In the genomic region with DNA sequence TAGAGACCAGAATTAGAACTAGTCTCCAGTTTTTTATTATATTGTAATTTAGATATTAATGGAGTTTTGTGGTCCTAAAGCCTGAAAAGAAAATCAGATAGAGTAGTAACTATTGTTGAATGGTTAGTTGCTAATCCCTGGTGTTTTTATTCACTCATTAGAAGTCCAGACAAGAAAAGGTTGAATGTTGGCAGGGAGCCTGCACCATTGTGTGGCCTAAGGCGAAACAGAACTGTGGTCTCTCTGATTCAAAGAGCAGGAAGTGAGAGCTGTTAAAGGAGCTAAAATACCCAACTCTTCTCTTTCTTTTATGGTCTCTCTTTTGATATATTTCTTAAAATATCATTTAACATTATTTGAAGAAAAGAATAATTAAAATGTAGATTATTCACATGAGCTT, we compare ENCODE assay signal across 10 mouse cellular contexts. TPM values are rescaled to one million over a fixed set of nuclear protein-coding genes. Genes with fewer than 3 reads are reported as not detected.
DNase-seq lines count a peak whose midpoint lies in the region; ATAC-seq lines count a peak whose summit lies in the region.
"Had no signal": no experiment of that assay in that cellular context is flagged by ENCODE, and none has a peak within 500 bp of the region (broad histone marks: within the 10 kb centered on the region; RNA-seq: fewer than 3 reads in every experiment).

No protein-coding gene starts in this region.

- intact Hi-C loops in gastrocnemius, postnatal 14 days (cut with DNase I; ENCODE audit: low total_unique reads), result no loop called here

- H3K36me3 ChIP-seq in forebrain, embryonic 14.5 days (ENCODE audit: control insufficient read depth, insufficient read depth, low read length), result no peaks in the 10 kb centered on the region
- peaks cover 7% of the 10 kb centered on the region for H3K36me3 ChIP-seq in forebrain, embryonic 10.5 days (replicated peaks)
- H3K36me3 ChIP-seq: embryonic facial prominence, embryonic 15.5 days had no signal

- no peak overlapping the region for H3K27ac ChIP-seq in forebrain, embryonic 14.5 days (ENCODE audit: low read depth, low read length)
- H3K27ac ChIP-seq in forebrain, embryonic 10.5 days, result no peak overlapping the region
- H3K27ac ChIP-seq: embryonic facial prominence, embryonic 15.5 days had no signal

- no peak overlapping the region for H3K9ac ChIP-seq in forebrain, embryonic 14.5 days (ENCODE audit: low read length)
- H3K9ac ChIP-seq: embryonic facial prominence, embryonic 15.5 days had no signal

- no peaks in the 10 kb centered on the region for H3K9me3 ChIP-seq in forebrain, embryonic 14.5 days (replicated peaks; ENCODE audit: control insufficient read depth, low read length)
- H3K9me3 ChIP-seq in forebrain, embryonic 10.5 days, result no peaks in the 10 kb centered on the region
- H3K9me3 ChIP-seq: embryonic facial prominence, embryonic 15.5 days; G1E had no signal

- ATAC-seq in forebrain, embryonic 14.5 days, result peak; percentile 66

- DNase-seq in forebrain, embryonic 14.5 days (ENCODE audit: low spot score), result peak; percentile 85
- DNase-seq in forebrain, embryonic 10.5 days (ENCODE audit: extremely low spot score, low spot score), result no peak
- DNase-seq in MN1 (ENCODE audit: low spot score), result peak; percentile 7
- peak; percentile 23 for DNase-seq in gastrocnemius, postnatal 14 days
- peak; percentile 17 to 62 for DNase-seq in layer of hippocampus, postnatal 14 days (ENCODE audit: low spot score in 2 of 2)
- DNase-seq in ovary, adult 18-20 months (ENCODE audit: low spot score), result no peak
- no peak for DNase-seq in urinary bladder, postnatal 10 days (ENCODE audit: low spot score)
- no peak for DNase-seq in ovary, postnatal 10 days (ENCODE audit: low spot score)

- no peak overlapping the region for H3K4me2 ChIP-seq in forebrain, embryonic 14.5 days (ENCODE audit: low read length)
- H3K4me2 ChIP-seq: embryonic facial prominence, embryonic 15.5 days had no signal

- no peaks in the 10 kb centered on the region for H3K4me1 ChIP-seq in forebrain, embryonic 14.5 days (ENCODE audit: control insufficient read depth, insufficient read depth, low read length)
- H3K4me1 ChIP-seq in forebrain, embryonic 10.5 days, result peaks cover 4% of the 10 kb centered on the region
- H3K4me1 ChIP-seq: embryonic facial prominence, embryonic 15.5 days had no signal

- WGBS in forebrain, embryonic 14.5 days, result 11% methylated on average over 1 of the region's 1 CpGs
- 27% methylated on average over 1 of the region's 1 CpGs for WGBS in forebrain, embryonic 10.5 days

- no peak overlapping the region for H3K4me3 ChIP-seq in forebrain, embryonic 14.5 days (ENCODE audit: low read depth, low read length)
- no peak overlapping the region for H3K4me3 ChIP-seq in forebrain, embryonic 10.5 days
- H3K4me3 ChIP-seq: embryonic facial prominence, embryonic 15.5 days had no signal

- H3K27me3 ChIP-seq in forebrain, embryonic 14.5 days (replicated peaks; ENCODE audit: control insufficient read depth, insufficient read depth, low read length), result no peaks in the 10 kb centered on the region
- no peaks in the 10 kb centered on the region for H3K27me3 ChIP-seq in forebrain, embryonic 10.5 days (ENCODE audit: poor library complexity, severe bottlenecking)
- H3K27me3 ChIP-seq: embryonic facial prominence, embryonic 15.5 days had no signal

RNA-seq across cellular contexts. Expression of a gene that starts 32.1 kb away (rescaled TPM):
- 14.0 and 16.3 TPM in 2 replicates for polyA plus RNA-seq in forebrain, embryonic 14.5 days (2014; fragmentation: Nextera tagmentation; extraction: Ambion mirVana)
- polyA plus RNA-seq in forebrain, embryonic 10.5 days (2016; fragmentation: Nextera tagmentation; extraction: Ambion mirVana), result 5.4 and 5.9 TPM in 2 replicates
- 10 to 100 TPM; 32.2 to 32.6 TPM for total RNA-seq in gastrocnemius, postnatal 14 days (2021)
- total RNA-seq in layer of hippocampus, postnatal 14 days (2021), result 100 to 1,000 TPM in 1 of 2 experiments, 10 to 100 TPM in 1; 94.2 to 102 TPM

Comparison
In these comparisons a context has a peak if more than half of its experiments do, and no peak if none do; other contexts are left out.
1. DNase-seq: peak in forebrain, embryonic 14.5 days (single experiment), MN1 (single experiment), gastrocnemius, postnatal 14 days (single experiment) and layer of hippocampus, postnatal 14 days (2 of 2); none in forebrain, embryonic 10.5 days (single experiment), ovary, adult 18-20 months (single experiment), urinary bladder, postnatal 10 days (single experiment) and ovary, postnatal 10 days (single experiment).